Mouse (Mus musculus) cerebellum, adult 11-12 months (tissue): ENCODE results near the gene Hk1.

Experiments used
- DNase-seq: peaks from one replicate; pipeline ENCODE4 v3.0.0; 2022

Hk1 gene

DNA sequence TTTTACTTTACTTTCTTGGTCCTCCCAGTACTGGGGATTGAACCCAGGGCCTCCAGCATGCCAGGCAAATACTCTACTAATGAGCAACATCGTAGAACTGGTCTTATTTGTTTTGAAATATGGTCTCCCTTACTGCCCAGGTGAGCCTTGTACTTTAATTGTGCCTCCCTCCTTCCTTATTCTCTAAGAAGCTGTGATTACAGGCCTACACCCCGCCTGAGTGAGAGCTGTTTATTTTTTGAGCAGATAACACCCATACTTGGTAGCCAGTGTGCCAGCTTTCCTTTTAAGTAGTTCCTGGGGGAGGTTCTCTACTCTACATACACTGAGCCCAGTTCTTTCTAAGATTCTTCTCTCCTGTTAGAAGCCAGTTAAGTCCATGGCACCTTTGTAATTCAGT is 115.4 kb downstream of the Hk1 start:
- DNase-seq, result no peak

DNA sequence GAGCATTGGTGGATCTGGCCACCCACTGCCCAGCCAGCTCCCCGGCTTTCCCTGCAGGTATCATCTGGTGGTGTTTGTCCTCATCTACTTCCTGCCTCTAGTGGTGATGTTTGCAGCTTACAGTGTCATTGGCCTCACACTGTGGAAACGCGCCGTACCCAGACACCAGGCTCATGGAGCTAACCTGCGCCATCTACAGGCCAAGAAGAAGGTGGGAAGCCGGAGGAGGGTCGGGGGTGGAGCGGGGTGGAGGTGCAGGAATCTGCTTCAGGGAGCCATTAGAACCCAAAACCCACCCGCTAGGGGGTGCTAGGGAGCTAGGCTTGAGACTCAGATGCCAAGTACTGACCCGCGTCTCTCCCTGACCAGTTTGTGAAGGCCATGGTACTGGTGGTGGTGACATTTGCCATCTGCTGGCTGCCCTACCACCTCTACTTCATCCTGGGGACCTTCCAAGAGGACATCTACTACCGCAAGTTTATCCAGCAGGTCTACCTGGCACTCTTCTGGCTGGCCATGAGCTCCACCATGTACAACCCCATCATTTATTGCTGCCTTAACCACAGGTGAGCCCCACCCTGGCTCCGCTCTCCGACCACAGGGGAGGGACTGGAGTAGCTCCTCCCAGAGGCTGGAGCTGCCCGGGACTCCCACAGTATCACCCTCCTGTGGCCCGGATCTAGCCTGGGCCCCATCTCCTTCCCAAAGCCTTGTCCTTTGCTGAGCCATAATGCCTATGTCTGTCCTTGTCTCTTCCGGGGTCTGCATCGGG is 118.4 kb downstream of the Hk1 start:
- DNase-seq, result peak; percentile 76

- DNase-seq, result no peak
Measured at GRCm38 (mm10) chr10:62258298-62258697, 121.4 kb downstream of the Hk1 start.

DNA sequence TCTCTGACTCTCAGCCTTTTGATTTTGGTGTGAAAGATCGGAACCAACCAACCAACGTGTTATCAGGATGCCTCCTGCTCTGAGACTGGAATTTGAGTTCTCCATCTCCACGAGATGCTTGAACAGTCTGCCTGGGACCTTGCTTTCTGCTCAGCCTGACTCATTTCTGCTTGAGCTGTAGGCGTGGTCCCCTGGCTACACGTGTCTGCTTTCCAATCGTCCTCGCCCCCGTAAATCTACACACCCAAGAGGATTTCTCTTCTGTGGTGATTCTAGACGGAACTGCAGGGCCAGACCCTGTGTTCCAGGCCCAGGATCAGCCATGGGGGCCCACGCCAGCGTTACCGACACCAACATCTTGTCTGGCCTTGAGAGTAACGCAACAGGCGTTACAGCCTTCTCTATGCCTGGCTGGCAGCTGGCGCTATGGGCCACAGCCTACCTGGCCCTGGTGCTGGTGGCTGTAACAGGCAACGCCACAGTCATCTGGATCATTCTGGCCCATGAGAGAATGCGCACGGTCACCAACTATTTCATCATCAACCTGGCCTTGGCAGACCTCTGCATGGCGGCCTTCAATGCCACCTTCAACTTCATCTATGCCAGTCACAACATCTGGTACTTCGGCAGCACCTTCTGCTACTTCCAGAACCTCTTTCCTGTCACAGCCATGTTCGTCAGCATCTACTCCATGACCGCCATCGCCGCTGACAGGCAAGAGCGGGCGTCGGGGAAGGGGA is 127.0 kb downstream of the Hk1 start:
- DNase-seq, result no peak

- no peak for DNase-seq
Measured at GRCm38 (mm10) chr10:62252000-62252488, 127.7 kb downstream of the Hk1 start, which contains the start of gene Tacr2. Gene Tacr2, plus strand, starts transcription at chr10:62252438.

GRCm38 (mm10) chr10:62247815-62248214 is 131.9 kb downstream of the Hk1 start:
- no peak for DNase-seq

DNA sequence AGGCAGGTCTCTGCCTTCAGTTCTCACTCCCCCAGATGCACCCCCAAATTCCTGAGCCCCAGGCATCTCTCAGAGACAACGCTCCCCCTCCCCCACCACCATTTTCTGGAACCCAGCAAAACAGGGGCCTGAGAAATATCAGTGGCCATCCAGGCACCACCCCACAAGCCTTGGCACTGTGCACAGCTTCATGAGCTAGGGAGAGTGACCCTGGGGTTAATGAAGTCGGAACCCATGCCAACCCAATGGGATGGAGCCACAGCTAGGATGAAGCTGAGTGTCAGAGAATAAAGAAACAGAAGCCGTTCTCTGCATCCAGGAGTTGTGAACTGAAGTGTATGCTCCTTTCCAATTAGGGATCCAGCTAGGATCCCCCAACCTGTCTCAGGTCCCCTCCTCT is 132.6 kb downstream of the Hk1 start:
- no peak for DNase-seq

GRCm38 (mm10) chr10:62244067-62244466 is 135.6 kb downstream of the Hk1 start:
- DNase-seq, result no peak

DNA sequence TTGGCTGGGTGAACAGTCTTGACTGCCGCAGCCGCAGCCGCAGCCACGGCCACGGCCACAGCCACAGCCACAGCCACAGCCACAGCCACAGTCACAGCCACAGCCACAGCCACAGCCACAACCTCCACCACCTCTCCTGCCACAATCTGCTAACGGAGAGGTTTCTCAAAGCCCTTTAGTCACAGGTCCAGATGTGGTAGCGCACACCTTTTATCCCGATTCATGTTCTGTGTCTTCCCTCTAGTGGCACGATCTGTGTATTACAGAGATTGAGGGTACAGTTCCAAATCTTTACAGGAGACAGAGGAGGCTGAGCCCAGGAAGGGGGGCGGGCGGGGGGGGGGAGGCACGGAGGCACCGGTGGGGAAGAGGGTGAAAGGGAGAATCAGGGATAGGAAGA is 136.8 kb downstream of the Hk1 start:
- no peak for DNase-seq

- DNase-seq, result no peak
Measured at GRCm38 (mm10) chr10:62242358-62242757, 137.3 kb downstream of the Hk1 start.

GRCm38 (mm10) chr10:62239270-62239669 is 140.4 kb downstream of the Hk1 start:
- no peak for DNase-seq

DNA sequence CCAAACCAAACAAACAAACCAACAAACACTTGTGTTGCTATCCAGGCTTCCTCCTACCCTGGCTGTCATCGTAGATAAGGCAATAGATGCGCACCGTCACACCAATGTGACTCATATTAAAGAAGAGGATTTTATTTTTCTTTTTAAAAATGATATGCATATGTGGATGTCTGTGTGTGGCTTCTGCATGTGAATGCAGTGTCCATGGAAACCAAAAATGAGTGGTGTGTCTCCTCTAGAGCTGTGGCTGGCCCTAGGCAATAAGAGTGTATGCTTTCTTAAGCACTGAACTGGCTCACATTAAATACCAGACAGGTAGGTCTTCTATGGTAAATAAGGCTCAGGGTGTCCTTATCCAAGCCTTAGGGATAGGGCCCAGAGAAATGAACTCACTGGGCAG is 141.0 kb downstream of the Hk1 start:
- no peak for DNase-seq

DNA sequence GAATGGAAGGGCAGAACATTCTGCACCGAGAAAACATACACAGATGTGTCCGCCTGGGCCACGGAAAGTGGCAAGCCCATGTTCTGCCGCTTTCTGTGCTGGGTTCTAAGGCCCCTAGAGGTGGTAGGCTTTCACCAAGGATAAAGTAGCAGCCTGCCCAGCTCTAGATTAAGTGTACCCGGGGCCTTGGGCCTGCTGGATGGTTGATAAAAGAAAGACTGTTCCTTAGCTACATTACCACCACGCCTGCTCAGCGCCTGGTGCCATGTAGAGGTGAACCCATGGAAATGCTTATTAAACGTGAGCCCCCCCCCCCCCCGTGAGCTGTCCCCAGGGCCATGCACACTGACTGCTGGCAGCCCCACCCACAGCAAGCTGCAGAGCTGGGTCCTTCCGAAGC is 142.5 kb downstream of the Hk1 start:
- DNase-seq, result no peak

DNA sequence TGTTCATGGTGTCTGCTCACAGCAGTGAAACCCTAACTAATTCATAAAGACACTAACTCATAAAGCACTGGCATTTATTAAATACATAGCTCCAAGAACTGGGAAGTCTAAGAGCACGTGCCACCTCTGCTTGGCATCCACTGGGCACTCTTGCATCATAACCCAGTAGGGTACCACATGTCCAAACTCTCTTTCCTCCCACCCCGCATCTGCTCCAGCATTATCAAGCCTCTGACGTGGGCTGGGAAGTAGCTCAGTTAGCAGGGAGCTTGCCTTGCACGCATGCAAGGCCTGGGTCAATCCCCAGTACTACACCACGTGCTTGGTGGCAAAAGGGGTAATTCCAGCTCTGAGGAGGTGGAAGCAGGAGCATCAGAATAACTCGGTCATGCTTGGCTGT is 143.5 kb downstream of the Hk1 start:
- no peak for DNase-seq

DNA sequence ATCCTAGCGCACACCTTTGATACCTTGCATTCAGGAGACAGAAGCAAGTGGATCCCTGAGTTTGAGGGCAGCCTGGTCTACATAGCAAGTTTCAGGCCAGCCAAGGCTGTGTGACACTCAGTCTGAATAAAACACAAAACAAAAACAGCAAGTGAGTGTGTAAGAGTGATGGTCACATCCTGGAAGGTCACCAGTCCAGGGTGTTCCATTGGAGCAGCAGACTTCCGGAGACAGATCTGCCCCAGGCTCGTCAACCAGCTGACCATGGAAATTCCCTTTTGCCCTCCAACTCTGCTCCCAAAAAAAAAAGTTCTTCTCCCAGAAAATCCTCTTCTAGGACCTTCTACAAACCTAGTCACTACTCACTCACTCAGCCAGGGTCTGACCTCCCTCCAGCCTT is 147.9 kb downstream of the Hk1 start:
- DNase-seq, result no peak

GRCm38 (mm10) chr10:62231395-62231732 is 148.3 kb downstream of the Hk1 start:
- no peak for DNase-seq

GRCm38 (mm10) chr10:62230708-62231394 is 148.9 kb downstream of the Hk1 start, which contains the start of gene Tspan15:
Gene Tspan15, minus strand, starts transcription at chr10:62231251.
- DNase-seq, result peak; percentile 93

- DNase-seq, result no peak
Measured at GRCm38 (mm10) chr10:62228126-62228525, 151.6 kb downstream of the Hk1 start.

GRCm38 (mm10) chr10:62225839-62226238 is 153.9 kb downstream of the Hk1 start:
- no peak for DNase-seq

GRCm38 (mm10) chr10:62224231-62224630 is 155.5 kb downstream of the Hk1 start:
- DNase-seq, result no peak

- DNase-seq, result no peak
Measured at GRCm38 (mm10) chr10:62222777-62223176, 156.9 kb downstream of the Hk1 start.

DNA sequence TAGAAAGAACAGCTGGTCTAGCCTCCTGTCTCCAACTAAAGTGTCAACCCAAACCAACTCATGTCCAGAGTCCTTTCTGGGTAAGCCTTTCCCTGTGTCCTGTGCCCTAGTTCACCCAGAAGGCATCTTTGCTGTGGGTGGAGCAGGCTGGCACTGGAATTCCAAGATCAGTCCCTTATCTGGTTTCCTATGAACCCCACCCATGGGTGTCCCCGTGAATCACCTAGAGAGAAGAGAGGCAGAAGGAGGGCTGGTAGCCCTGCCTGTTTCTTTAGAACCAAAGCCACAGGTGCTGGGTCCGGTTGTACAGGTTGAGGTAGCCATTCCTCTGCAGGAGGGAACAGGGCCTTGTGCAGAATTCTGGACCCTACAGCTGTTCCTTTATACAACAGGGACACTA is 158.1 kb downstream of the Hk1 start:
- DNase-seq, result no peak

DNA sequence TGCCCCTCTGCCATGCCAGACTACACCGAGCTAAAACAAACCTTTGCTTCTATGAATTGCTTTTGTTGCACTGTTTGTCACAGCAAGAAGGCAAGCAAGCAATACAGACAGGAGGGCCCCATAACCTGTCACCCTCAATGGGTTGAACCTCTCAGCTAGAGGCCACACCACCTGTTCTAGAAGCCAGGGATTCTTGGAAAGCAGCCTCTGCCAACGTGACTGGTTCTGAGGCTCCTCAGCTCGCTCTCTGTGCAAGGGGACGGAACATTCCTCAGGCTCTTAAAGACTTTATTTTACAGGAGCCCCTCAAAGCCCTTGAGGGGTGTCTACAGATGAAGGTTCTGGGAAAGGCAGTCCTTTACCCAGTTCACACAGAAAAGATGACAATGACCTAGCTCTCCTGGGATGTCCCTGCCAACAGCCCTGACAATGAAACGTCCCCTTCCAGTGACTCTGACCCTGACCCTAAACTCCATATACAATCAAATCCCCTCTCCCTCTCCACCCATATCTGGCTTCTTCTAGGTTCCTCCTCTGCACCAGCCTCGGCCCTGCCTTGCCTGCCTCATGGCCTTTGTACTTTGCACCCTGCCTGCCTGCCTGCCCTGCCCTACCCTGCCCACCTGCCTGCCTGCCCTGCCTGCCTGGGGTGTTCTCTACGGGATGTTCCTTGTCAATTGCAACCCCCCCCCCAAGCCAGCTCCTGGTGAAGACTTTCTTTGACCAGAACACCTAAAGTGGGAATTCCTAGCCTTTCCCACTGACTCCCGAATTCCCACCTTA is 158.8 kb downstream of the Hk1 start:
- no peak for DNase-seq
